Mouse (Mus musculus) heart, adult 2 months (tissue): ENCODE results near the gene Foxn1.

Experiments
- CTCF ChIP-seq: fragments of 200-600 bp; IDR thresholded peaks from 2 replicates; pipeline ENCODE4 v1.8.1; 2022; ENCODE audit warnings: antibody characterized with exemption, mild to moderate bottlenecking, moderate library complexity
- EP300 ChIP-seq: fragments of 200-500 bp; IDR thresholded peaks from 2 replicates; pipeline ENCODE4 v1.6.1; 2011; ENCODE audit warnings: low read depth, low read length, control low read depth; ENCODE audit not compliant: insufficient read depth
- POLR2A ChIP-seq: fragments of 200-500 bp; IDR thresholded peaks from 2 replicates; pipeline ENCODE4 v1.6.1; 2011; ENCODE audit warnings: mild to moderate bottlenecking, low read depth, low read length, control low read depth; ENCODE audit not compliant: insufficient read depth

DNA sequence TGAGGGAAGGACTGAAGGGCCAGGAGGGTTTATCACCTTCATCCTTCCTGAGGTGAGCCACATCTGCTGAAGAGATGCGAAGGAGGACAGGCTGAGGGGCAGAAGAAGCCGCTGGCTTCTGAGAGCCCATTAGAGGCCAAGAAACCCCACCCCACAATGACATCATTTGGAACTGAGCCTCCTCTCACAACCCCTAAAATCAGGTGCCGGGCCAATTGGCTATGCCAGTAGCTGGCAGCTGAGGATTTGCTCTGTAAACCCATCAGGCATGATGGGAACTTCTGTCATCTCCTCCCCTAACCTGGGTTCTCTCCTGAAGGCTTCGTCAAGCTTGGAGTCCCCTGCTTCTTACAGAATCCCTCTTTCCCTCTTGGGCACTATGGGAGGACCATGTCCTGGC lies 6.0 kb downstream of the Foxn1 start:
- TF ChIP-seq POLR2A (no peak), EP300 (no peak), CTCF (no peak)
